Mouse (Mus musculus) thymus, adult 2 months (tissue): ENCODE measurements around the gene Ap1g2. TPM values are rescaled to one million over a fixed set of nuclear protein-coding genes. Genes with fewer than 3 reads are reported as not detected.

Experiments used
- DNase-seq: peaks from one replicate; pipeline ENCODE4 v3.0.0; 2021
- H3K27ac ChIP-seq: fragments of 200-500 bp; 2 replicates; pipeline ENCODE4 v1.5.1; 2012; ENCODE audit warnings: low read length, control low read depth; ENCODE audit not compliant: control insufficient read depth, insufficient read depth
- H3K27me3 ChIP-seq: fragments of 200-500 bp; 2 replicates; pipeline ENCODE4 v1.6.1; 2012; ENCODE audit warnings: mild to moderate bottlenecking, low read length, moderate library complexity, mixed read lengths; ENCODE audit not compliant: control insufficient read depth, insufficient read depth
- H3K36me3 ChIP-seq: fragments of 200-500 bp; 2 replicates; pipeline ENCODE4 v1.6.1; 2012; ENCODE audit warnings: mild to moderate bottlenecking, low read length, moderate library complexity; ENCODE audit not compliant: control insufficient read depth, insufficient read depth
- H3K4me1 ChIP-seq: fragments of 200-500 bp; replicated peaks from 2 replicates; pipeline ENCODE4 v1.6.1; 2012; ENCODE audit warnings: low read length; ENCODE audit not compliant: control insufficient read depth, insufficient read depth
- H3K4me3 ChIP-seq: fragments of 200-500 bp; 2 replicates; pipeline ENCODE4 v1.5.1; 2012; ENCODE audit warnings: mild to moderate bottlenecking, low read length, control low read depth, moderate library complexity; ENCODE audit not compliant: control insufficient read depth, insufficient read depth
- CTCF ChIP-seq: fragments of 200-500 bp; IDR thresholded peaks from 2 replicates; pipeline ENCODE4 v1.5.1; 2012; ENCODE audit warnings: mild to moderate bottlenecking, control low read depth, low read length, moderate library complexity, borderline replicate concordance; ENCODE audit not compliant: control insufficient read depth, poor library complexity, insufficient read depth; ENCODE audit errors: extremely low read depth
- POLR2A ChIP-seq: fragments of 200-500 bp; IDR thresholded peaks from 2 replicates; pipeline ENCODE4 v1.6.1; 2012; ENCODE audit warnings: mild to moderate bottlenecking, low read length, control low read depth, moderate library complexity; ENCODE audit not compliant: control insufficient read depth, poor library complexity, insufficient read depth; ENCODE audit errors: extremely low read depth
- WGBS: fragments of 180-500 bp; shearing (Covaris S2); methylation state at CpG from one replicate; pipeline ENCODE4 v1.1.7; 2018; 5-methylcytosine and 5-hydroxymethylcytosine counted together
- polyA plus RNA-seq: library from polyadenylated mRNA; depleted of rRNA; stranded (reverse); fragments of >200 nt; gene quantifications from 2 replicates; pipeline ENCODE4 v1.2.3, GENCODE M21; 2012

Ap1g2 gene
- polyA plus RNA-seq, 1 experiment, result 91.5 TPM

DNA sequence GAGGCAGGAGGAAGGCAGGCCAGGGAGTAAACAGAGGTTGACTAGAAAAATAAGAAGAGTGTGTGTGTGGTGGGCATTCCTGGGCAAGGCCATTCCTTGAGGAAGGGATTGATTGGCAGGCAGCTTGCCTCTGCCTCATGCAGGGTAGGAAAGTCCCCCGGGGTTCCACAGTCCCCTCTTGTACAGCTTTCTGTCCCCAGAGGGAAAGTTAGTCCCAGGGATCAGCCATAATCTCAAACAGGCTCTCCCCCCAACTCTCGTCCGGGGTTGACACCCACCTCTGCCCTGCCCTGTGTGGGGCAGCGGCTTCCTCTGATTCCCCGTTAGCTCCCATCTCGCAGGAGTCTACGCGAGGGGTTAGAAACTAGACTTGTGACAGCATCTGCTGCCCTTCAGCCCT lies 597 bp upstream of the Ap1g2 start:
- Histone ChIP-seq H3K4me1 (peaks cover 13% of the 10 kb centered on the region), H3K27ac (no peak overlapping the region), H3K4me3 (no peak overlapping the region), H3K27me3 (no peaks in the 10 kb centered on the region), H3K36me3 (no peaks in the 10 kb centered on the region; the same call in 1 of the 2 replicates)
- no peak for TF ChIP-seq POLR2A
- no peak for TF ChIP-seq CTCF
- WGBS, result 93% methylated on average over 8 of the region's 8 CpGs
- no peak for DNase-seq

- TF ChIP-seq POLR2A, result no peak
- no peak for TF ChIP-seq CTCF
- no peaks in the 10 kb centered on the region for H3K27me3 ChIP-seq
- no peak for DNase-seq
- H3K4me3 ChIP-seq, result no peak overlapping the region
- H3K36me3 ChIP-seq, result peaks cover 5% of the 10 kb centered on the region; the same call in 1 of the 2 replicates
- 26% methylated on average over 7 of the region's 7 CpGs for WGBS
- peaks cover 13% of the 10 kb centered on the region for H3K4me1 ChIP-seq
- no peak overlapping the region; the same call in 1 of the 2 replicates for H3K27ac ChIP-seq
Measured at GRCm38 (mm10) chr14:55105386-55105785, 1.0 kb downstream of the Ap1g2 start.

- TF ChIP-seq CTCF (no peak), POLR2A (no peak)
- 96% methylated on average over 18 of the region's 18 CpGs for WGBS
- H3K36me3 ChIP-seq, result peaks cover 5% of the 10 kb centered on the region; the same call in 1 of the 2 replicates
Measured at GRCm38 (mm10) chr14:55104365-55104764, 2.0 kb downstream of the Ap1g2 start.

DNA sequence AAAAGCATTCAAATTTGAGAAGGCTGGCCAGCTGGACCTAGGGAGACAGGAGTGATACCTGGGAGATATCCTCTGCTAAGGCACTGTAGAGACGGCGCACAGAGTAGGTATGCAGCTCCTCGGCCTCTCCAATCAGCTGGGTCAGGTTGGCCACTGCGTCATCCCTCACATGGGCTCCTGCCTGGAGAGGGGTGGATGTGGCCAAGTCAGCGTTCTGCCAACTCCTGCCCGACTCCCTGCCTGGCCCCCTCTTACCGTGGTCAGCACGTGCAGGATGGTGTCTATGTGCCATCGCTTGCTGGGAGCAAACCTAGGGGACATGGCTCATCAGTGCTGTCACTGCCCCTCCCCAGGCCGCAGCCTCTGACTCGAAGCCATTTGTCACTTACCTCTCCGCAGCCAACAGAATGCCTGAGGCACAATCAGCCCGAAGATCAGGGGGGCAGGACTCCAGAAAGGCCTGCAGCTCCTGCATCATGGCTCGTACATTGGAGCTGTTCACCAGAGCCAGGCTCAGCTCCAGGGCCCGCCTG lies 4.1 kb downstream of the Ap1g2 start:
- Histone ChIP-seq H3K27ac (no peak overlapping the region), H3K4me3 (no peak overlapping the region), H3K27me3 (no peaks in the 10 kb centered on the region), H3K4me1 (peaks cover 20% of the 10 kb centered on the region), H3K36me3 (peaks cover 5% of the 10 kb centered on the region; the same call in 1 of the 2 replicates)
- 96% methylated on average over 15 of the region's 15 CpGs for WGBS
- DNase-seq, result no peak
- TF ChIP-seq POLR2A (no peak), CTCF (no peak)

More at GRCm38 (mm10) chr14:55104365-55104764, 2.0 kb downstream of the Ap1g2 start:
- H3K4me3 ChIP-seq, result no peak overlapping the region
- no peak for DNase-seq
- no peak overlapping the region for H3K27ac ChIP-seq
- H3K27me3 ChIP-seq, result no peaks in the 10 kb centered on the region
- H3K4me1 ChIP-seq, result peaks cover 13% of the 10 kb centered on the region

DNA sequence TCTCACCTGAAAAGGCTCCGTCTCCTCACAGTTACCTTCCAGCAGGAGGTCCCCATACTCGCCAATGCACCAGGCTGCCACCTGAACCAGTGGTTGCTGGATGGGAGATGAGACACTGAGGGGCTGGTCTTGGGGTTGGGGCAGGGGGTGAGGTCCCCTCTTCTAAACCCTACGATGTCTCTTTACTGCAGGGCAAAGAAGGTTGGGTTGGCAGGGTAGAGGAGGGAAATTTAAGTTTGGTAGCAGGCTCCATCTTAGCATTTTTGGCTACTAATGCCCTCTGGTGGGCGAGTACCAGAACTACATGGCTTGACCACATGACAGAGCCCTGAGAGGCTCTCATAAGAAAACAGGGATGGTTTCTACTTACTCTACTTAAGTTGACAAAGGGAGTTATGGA lies 4.8 kb downstream of the Ap1g2 start:
- 0 out of 2 replicates have a peak, but pooled peaks have one; percentile 16 for TF ChIP-seq CTCF
- no peak for TF ChIP-seq POLR2A
- H3K36me3 ChIP-seq, result peaks cover 5% of the 10 kb centered on the region; the same call in 1 of the 2 replicates
- H3K27ac ChIP-seq, result no peak overlapping the region
- no peak overlapping the region for H3K4me3 ChIP-seq
- peak; percentile 51 for DNase-seq
- H3K27me3 ChIP-seq, result no peaks in the 10 kb centered on the region
- 52% methylated on average over 4 of the region's 4 CpGs for WGBS
- H3K4me1 ChIP-seq, result peaks cover 19% of the 10 kb centered on the region

DNA sequence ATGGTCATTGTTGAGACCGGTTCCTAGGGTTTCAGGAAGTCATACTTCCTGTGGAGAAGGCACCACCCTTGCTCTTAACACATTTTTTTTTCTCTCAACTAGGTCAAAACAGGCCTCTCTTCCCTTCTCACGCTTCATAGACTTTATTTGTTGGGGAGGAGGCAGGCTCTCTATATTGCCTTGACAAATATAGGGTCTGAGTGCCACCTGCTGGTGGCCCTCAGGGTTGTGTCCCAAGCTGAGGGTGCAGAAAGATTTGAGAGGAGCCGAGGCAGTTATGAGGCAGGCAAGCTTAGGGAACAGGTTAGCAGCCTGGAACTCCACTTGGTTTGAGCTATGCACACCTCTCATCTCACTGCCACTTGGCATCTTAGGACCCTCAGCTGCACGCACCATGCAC lies 8.3 kb downstream of the Ap1g2 start:
- 0 out of 2 replicates have a peak, but pooled peaks cover 5% of the 10 kb centered on the region for H3K36me3 ChIP-seq

DNA sequence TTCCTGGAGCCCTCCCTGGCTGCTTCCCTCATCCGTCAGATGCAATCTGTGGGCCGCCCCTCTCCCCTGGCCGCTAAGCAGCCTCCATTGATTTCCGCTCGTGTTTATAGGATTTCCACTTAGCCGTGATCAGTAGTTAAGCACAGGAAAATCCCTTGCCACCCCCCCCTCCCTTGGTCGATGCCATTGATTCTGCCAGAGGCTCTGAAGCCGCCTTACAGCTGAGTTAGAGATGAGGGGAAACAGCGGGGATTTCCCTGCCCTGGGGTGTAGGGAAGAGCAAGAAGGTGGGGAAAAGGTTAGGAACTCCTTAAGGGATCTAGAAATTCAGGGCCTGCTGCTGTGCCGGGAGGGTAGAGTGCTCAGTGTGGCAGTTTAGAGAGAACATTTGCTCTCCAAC lies 8.7 kb downstream of the Ap1g2 start:
- no peak overlapping the region for H3K4me3 ChIP-seq
- no peak for DNase-seq
- peak overlapping the region; percentile 55; the same call in 1 of the 2 replicates for H3K27ac ChIP-seq
- WGBS, result 89% methylated on average over 10 of the region's 10 CpGs
- 0 out of 2 replicates have a peak, but pooled peaks cover 5% of the 10 kb centered on the region for H3K36me3 ChIP-seq
- peaks cover 19% of the 10 kb centered on the region for H3K4me1 ChIP-seq
- H3K27me3 ChIP-seq, result no peaks in the 10 kb centered on the region
- TF ChIP-seq POLR2A, result no peak

More for the DNA sequence above, 8.3 kb downstream of the Ap1g2 start:
- WGBS, result 66% methylated on average over 4 of the region's 4 CpGs
- TF ChIP-seq CTCF (peak; percentile 48; the same call in 1 of the 2 replicates), POLR2A (no peak)
- Histone ChIP-seq H3K4me1 (peaks cover 19% of the 10 kb centered on the region), H3K27ac (peak overlapping the region; percentile 55; the same call in 1 of the 2 replicates), H3K4me3 (no peak overlapping the region), H3K27me3 (no peaks in the 10 kb centered on the region)
- DNase-seq, result peak; percentile 51
